Mouse (Mus musculus): ENCODE data around the gene Pparg. TPM values are rescaled to one million over a fixed set of nuclear protein-coding genes. Genes with fewer than 3 reads are reported as not detected.

Gene Pparg
- 10 to 100 TPM in 1 of 2 experiments, 1 to 10 TPM in 1; 3.5 to 21.5 TPM for polyA plus RNA-seq (2012; fragmentation: generic; extraction: Trizol)

GRCm38 (mm10) chr6:115360776-115361605, at the start of gene Pparg:
Pparg (plus strand) TSS chr6:115360951.

Other genes with a start within 250 kb of the Pparg start
- gene Syn2, start 226.0 kb upstream of the Pparg start, polyA plus RNA-seq (2012; fragmentation: generic; extraction: Trizol) = under 1 TPM; 0.06 to 0.22 TPM
- gene Gm17482, start 133.6 kb upstream of the Pparg start, polyA plus RNA-seq (2012; fragmentation: generic; extraction: Trizol) = not detected
- under 1 TPM; 0.01 to 0.21 TPM for gene Timp4, start 108.7 kb upstream of the Pparg start, polyA plus RNA-seq (2012; fragmentation: generic; extraction: Trizol)
- gene Tsen2, start 183.7 kb downstream of the Pparg start, polyA plus RNA-seq (2012; fragmentation: generic; extraction: Trizol) = 10 to 100 TPM in 1 of 2 experiments, 1 to 10 TPM in 1; 3.8 to 14.8 TPM
- under 1 TPM in 1 of 2 experiments, not detected in 1; 0.07 TPM for gene Mkrn2os, start 231.6 kb downstream of the Pparg start, polyA plus RNA-seq (2012; fragmentation: generic; extraction: Trizol)
- 1 to 10 TPM; 3.3 to 9.9 TPM for gene Mkrn2, start 241.0 kb downstream of the Pparg start, polyA plus RNA-seq (2012; fragmentation: generic; extraction: Trizol)

Data from C3H10T1/2 (cell line).